Mouse (Mus musculus) liver, embryonic 14.5 days (tissue): ENCODE measurements around the gene Cdk8. TPM values are rescaled to one million over a fixed set of nuclear protein-coding genes. Genes with fewer than 3 reads are reported as not detected.
A peak's percentile ranks its signal among the peaks of the same experiment; 100 is the strongest.

Experiments used
- ATAC-seq: fragments of 200-750 bp; cut with Nextera tagmentation; 2 replicates; pipeline ENCODE4 v1.8.0; 2017; ENCODE audit warnings: moderate number of reproducible peaks, mild to moderate bottlenecking, moderate library complexity; ENCODE audit not compliant: insufficient read depth
- DNase-seq, 3 experiments: peaks; one replicate each; pipeline ENCODE4 v3.0.0-alpha.2; 2012 to 2013; ENCODE audit warnings: low read depth in 3 of 3, low spot score in 3 of 3
- H3K27ac ChIP-seq: fragments of 300-500 bp; sonication (generic); 2 replicates; pipeline ENCODE4 v1.5.1; 2014; ENCODE audit warnings: moderate library complexity, mild to moderate bottlenecking, control low read depth, inconsistent platforms
- H3K27me3 ChIP-seq: fragments of 300-500 bp; sonication (generic); 2 replicates; pipeline ENCODE4 v1.6.1; 2014; ENCODE audit warnings: mild to moderate bottlenecking, low read length, moderate library complexity; ENCODE audit not compliant: control insufficient read depth, insufficient read depth
- H3K36me3 ChIP-seq: fragments of 300-500 bp; sonication (generic); replicated peaks from 2 replicates; pipeline ENCODE4 v1.6.1; 2014; ENCODE audit warnings: low read depth; ENCODE audit not compliant: control insufficient read depth, insufficient read depth
- H3K4me1 ChIP-seq, 2 experiments: fragments of 200-500 bp in 1 of 2; fragments of 300-500 bp in 1 of 2; sonication (generic) in 1 of 2; replicated peaks; 2 replicates each; pipeline ENCODE4 v1.6.1; 2012 to 2014; ENCODE audit warnings: antibody characterized with exemption in 1 of 2, inconsistent platforms in 1 of 2, low read length in 1 of 2; ENCODE audit not compliant: control insufficient read depth in 2 of 2, insufficient read depth in 2 of 2
- H3K4me2 ChIP-seq: fragments of 300-500 bp; sonication (generic); 2 replicates; pipeline ENCODE4 v1.6.1; 2014; ENCODE audit warnings: low read depth, mild to moderate bottlenecking, control low read depth, moderate library complexity
- H3K4me3 ChIP-seq, 2 experiments: fragments of 200-500 bp in 1 of 2; fragments of 300-500 bp in 1 of 2; sonication (generic) in 1 of 2; 2 replicates each; pipeline ENCODE4 v1.5.1; 2012 to 2014; ENCODE audit warnings: low read depth in 2 of 2, low read length in 2 of 2, mild to moderate bottlenecking in 2 of 2, control low read depth in 1 of 2, inconsistent platforms in 1 of 2, moderate library complexity in 1 of 2; ENCODE audit not compliant: insufficient read depth in 1 of 2
- H3K9ac ChIP-seq: fragments of 300-500 bp; sonication (generic); replicated peaks from 2 replicates; pipeline ENCODE4 v1.6.1; 2014; ENCODE audit warnings: mild to moderate bottlenecking, control low read depth, moderate library complexity
- H3K9me3 ChIP-seq: fragments of 300-500 bp; sonication (generic); 2 replicates; pipeline ENCODE4 v1.6.1; 2016; ENCODE audit warnings: low read length, mixed read lengths; ENCODE audit not compliant: control insufficient read depth
- CTCF ChIP-seq: IDR thresholded peaks from 2 replicates; pipeline ENCODE4 v1.5.1; 2016; ENCODE audit warnings: antibody characterized with exemption, low read depth, control low read depth
- EP300 ChIP-seq: IDR thresholded peaks from 2 replicates; pipeline ENCODE4 v1.6.1; 2016; ENCODE audit warnings: antibody characterized with exemption, low read depth
- WGBS: fragments of 180-500 bp; shearing (Covaris S2); extraction: QIAGEN DNeasy Blood & Tissue Kit; methylation state at CpG from one replicate; pipeline ENCODE4 v1.1.7; 2014; ENCODE audit not compliant: insufficient replicate concordance; 5-methylcytosine and 5-hydroxymethylcytosine counted together
- polyA plus RNA-seq, 2 experiments: library from polyadenylated mRNA; depleted of rRNA in 1 of 2; stranded (reverse) in 1 of 2; unstranded in 1 of 2; fragments of >200 nt; fragmentation: Nextera tagmentation in 1 of 2; extraction: Ambion mirVana in 1 of 2; gene quantifications; 2 replicates each; pipeline versions ENCODE4 v1.2.1 to v1.2.3; 2012 to 2014

Cdk8 gene
- polyA plus RNA-seq, 2 experiments = 25.8 to 42.5 TPM

DNA sequence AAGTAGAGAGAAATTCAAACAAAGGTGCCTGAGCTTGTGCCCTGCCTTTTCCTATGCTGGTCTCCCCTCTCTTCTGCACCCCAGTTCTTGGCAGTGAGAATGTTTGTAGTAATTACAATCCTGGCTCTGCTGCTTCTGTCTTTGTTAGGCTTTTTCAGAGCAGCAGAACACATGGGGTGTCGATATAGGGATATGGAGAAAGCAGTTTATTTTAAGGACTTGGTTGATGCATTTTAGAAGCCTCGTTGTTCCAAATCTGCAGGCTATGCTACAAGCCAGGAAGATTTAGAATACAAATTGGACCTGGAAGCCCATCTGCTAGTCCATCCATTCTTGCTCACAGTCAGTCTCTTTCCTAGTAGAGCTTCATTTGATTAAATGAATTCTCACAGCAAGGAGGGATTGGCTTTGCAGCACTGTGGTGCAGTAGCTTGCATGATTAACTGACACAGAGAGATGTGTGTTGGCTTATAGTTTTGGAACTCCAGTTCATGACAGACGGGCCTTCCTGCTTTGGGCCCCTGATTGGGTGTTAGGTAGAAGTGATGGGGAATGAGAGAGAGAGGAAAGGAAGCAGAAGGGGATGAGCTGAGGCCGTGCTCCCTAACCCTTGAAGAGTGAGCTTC lies 43.5 kb downstream of the Cdk8 start:
- Histone ChIP-seq H3K27ac (no peak overlapping the region), H3K36me3 (peaks cover 38% of the 10 kb centered on the region), H3K9me3 (no peaks in the 10 kb centered on the region), H3K27me3 (no peaks in the 10 kb centered on the region), H3K9ac (no peak overlapping the region), H3K4me1 (peaks cover 17 to 31% of the 10 kb centered on the region in 2 experiments), H3K4me3 (no peak overlapping the region), H3K4me2 (no peak overlapping the region)
- ATAC-seq (no peak), DNase-seq (no peak)
- TF ChIP-seq CTCF (no peak), EP300 (no peak)
- WGBS = 83% methylated on average over 4 of the region's 4 CpGs

DNA sequence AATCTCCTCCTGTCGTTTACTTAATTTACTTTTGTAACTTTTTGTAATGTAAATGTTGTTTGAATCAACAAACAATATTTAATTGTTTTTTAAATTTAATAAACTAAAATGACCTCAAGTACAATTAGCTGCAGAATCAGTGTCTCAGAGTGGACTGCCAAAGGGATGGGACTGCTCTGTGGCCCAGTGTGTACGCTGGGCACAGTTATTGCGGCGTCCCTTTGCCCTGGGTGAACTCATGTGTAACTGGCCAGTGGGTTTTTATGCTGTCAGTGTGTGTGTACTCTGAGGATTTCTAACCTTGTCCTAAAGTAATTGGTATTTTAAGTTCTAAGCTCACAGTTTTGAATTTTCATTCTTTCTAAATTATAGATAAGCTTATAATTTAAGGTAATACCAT lies 46.5 kb downstream of the Cdk8 start:
- ATAC-seq = no peak
- no peaks in the 10 kb centered on the region for H3K27me3 ChIP-seq
- no peak for DNase-seq
- H3K9me3 ChIP-seq = no peaks in the 10 kb centered on the region
- TF ChIP-seq CTCF (no peak), EP300 (no peak)
- H3K4me2 ChIP-seq = no peak overlapping the region
- H3K27ac ChIP-seq = no peak overlapping the region
- 86% methylated on average over 4 of the region's 4 CpGs for WGBS
- H3K4me3 ChIP-seq = no peak overlapping the region
- H3K36me3 ChIP-seq = peaks cover 26% of the 10 kb centered on the region
- H3K4me1 ChIP-seq = peaks cover 13 to 27% of the 10 kb centered on the region in 2 experiments
- H3K9ac ChIP-seq = no peak overlapping the region

GRCm38 (mm10) chr5:146280012-146280411 lies 49.0 kb downstream of the Cdk8 start:
- no peaks in the 10 kb centered on the region for H3K9me3 ChIP-seq
- peaks cover 23% of the 10 kb centered on the region for H3K36me3 ChIP-seq
- H3K27me3 ChIP-seq = no peaks in the 10 kb centered on the region
- H3K4me2 ChIP-seq = 0 out of 2 replicates have a peak overlapping the region, but pooled peaks have one; percentile 9
- DNase-seq (no peak), ATAC-seq (peak; percentile 63)
- H3K4me1 ChIP-seq = peaks cover 13 to 27% of the 10 kb centered on the region in 2 experiments
- no peak overlapping the region for H3K9ac ChIP-seq
- H3K4me3 ChIP-seq = no peak overlapping the region
- peak overlapping the region; percentile 36 for H3K27ac ChIP-seq
- TF ChIP-seq CTCF (no peak), EP300 (no peak)

- peaks cover 30% of the 10 kb centered on the region for H3K36me3 ChIP-seq
- H3K4me2 ChIP-seq = no peak overlapping the region
- no peak for ATAC-seq
- no peak for TF ChIP-seq CTCF
- TF ChIP-seq EP300 = no peak
- no peak for DNase-seq
- peaks cover 13 to 27% of the 10 kb centered on the region in 2 experiments for H3K4me1 ChIP-seq
- H3K9me3 ChIP-seq = no peaks in the 10 kb centered on the region
- no peak overlapping the region for H3K9ac ChIP-seq
- H3K4me3 ChIP-seq = no peak overlapping the region
- no peak overlapping the region for H3K27ac ChIP-seq
- WGBS = 76% methylated on average over 4 of the region's 4 CpGs
- no peaks in the 10 kb centered on the region for H3K27me3 ChIP-seq
Observed at GRCm38 (mm10) chr5:146281241-146281818, 50.3 kb downstream of the Cdk8 start.

DNA sequence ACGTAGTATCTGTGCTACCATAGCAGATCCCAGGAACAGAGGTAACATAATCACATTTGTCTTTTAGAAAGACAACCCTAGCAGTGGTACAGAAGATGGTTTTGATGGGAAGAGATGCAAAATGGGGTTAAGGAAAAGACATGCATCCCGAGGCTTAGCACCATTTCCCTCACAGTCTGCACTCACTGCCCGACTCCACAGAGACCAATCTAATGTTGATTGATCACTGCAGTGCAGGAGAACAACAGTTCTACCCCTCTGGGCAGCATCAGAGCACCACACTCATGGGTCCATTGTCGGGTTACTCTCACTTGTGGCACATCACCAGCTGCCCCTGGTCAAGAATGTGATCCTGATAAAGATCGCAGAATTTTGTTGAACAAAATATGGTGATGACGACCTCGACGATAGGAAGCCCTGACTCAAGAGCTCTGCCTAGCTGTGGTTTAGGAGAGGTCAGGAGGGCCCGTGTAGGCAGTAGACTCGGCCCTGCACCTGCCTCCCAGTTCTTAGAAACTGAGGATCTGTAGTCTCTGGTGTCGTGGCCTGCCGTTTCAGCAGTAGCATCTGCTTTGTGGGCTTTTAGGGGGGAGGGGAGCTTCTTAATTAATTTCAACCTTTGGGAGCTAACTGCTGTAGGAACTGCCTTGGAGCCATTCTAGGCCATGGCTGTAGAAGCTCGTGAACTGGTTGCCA lies 51.0 kb downstream of the Cdk8 start:
- DNase-seq (no peak), ATAC-seq (no peak)
- H3K27ac ChIP-seq = no peak overlapping the region
- WGBS = 76% methylated on average over 13 of the region's 13 CpGs
- TF ChIP-seq EP300 (no peak), CTCF (no peak)
- no peak overlapping the region for H3K4me3 ChIP-seq
- no peaks in the 10 kb centered on the region for H3K9me3 ChIP-seq
- peaks cover 13 to 25% of the 10 kb centered on the region in 2 experiments for H3K4me1 ChIP-seq
- no peak overlapping the region for H3K9ac ChIP-seq
- H3K36me3 ChIP-seq = peaks cover 37% of the 10 kb centered on the region
- H3K4me2 ChIP-seq = no peak overlapping the region
- no peaks in the 10 kb centered on the region for H3K27me3 ChIP-seq
